In the genomic region with DNA sequence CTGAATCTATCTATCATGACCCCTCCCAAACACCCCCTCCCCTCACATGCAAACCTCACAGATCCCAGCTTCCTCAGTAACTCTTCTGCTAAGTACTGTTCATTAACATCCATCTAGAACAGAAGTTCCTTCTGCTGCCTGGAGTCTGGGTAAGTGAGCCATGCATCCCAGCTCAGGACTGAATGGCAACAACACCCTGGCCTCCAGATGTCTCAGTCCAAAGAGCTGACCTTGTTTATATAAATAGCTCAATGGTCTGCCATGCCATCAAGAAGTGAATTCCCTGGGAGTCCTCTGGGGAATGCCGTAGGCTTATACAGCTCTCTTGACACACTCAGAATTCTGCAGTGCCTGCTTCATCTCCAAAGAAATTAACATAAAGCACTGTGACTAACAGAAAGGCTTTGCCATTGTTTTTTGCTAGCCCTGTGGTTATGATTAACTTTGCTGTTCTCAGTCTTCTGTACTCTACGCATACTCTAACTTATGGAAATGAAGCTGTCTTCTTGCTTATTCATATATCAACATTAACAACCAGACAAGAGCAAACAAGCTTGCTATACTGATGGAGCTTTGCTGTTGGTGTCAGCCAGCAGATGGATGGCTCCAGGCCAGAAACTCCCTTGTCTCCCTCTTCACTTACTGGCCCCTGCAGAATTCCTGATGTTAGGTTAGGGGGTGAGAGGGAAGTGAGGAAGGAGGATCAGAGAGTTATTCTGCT, we compare ENCODE assay signal across 8 mouse cellular contexts.
DNase-seq lines count a peak whose midpoint lies in the region; ATAC-seq and TF ChIP-seq lines count a peak whose summit lies in the region.

No protein-coding gene starts in this region.

- 0 out of 2 replicates have a peak, but pooled peaks cover 4% of the 10 kb centered on the region for H3K4me1 ChIP-seq in stomach, embryonic 14.5 days (ENCODE audit: control insufficient read depth, insufficient read depth, low read length)
- H3K4me1 ChIP-seq in stomach, postnatal 0 days (replicated peaks; ENCODE audit: control insufficient read depth, insufficient read depth) = no peaks in the 10 kb centered on the region
- peaks cover 14% of the 10 kb centered on the region for H3K4me1 ChIP-seq in hindbrain, embryonic 13.5 days (replicated peaks)

- TF ChIP-seq EP300 in stomach, postnatal 0 days (optimal IDR thresholded peaks at IDR 0.05) = no peak

- H3K27me3 ChIP-seq in stomach, embryonic 14.5 days (ENCODE audit: control insufficient read depth, insufficient read depth, low read length) = no peaks in the 10 kb centered on the region
- H3K27me3 ChIP-seq in stomach, postnatal 0 days (ENCODE audit: control insufficient read depth, insufficient read depth, low read length) = no peaks in the 10 kb centered on the region
- no peaks in the 10 kb centered on the region for H3K27me3 ChIP-seq in hindbrain, embryonic 13.5 days

- intact Hi-C loops in heart, postnatal 36 days (cut with DNase I) = no loop called here

- H3K36me3 ChIP-seq in stomach, embryonic 14.5 days (ENCODE audit: control insufficient read depth, insufficient read depth, low read length) = no peaks in the 10 kb centered on the region
- no peaks in the 10 kb centered on the region for H3K36me3 ChIP-seq in stomach, postnatal 0 days (ENCODE audit: control insufficient read depth, insufficient read depth, low read length)
- H3K36me3 ChIP-seq in hindbrain, embryonic 13.5 days = no peaks in the 10 kb centered on the region

- TF ChIP-seq CTCF in stomach, postnatal 0 days (IDR thresholded peaks at IDR 0.05; ENCODE audit: low read depth) = no peak

- H3K4me2 ChIP-seq in stomach, embryonic 14.5 days (replicated peaks; ENCODE audit: low read depth, low read length) = no peak overlapping the region
- no peak overlapping the region for H3K4me2 ChIP-seq in stomach, postnatal 0 days (replicated peaks; ENCODE audit: low read depth)
- H3K4me2 ChIP-seq in hindbrain, embryonic 13.5 days = no peak overlapping the region

- ATAC-seq in stomach, embryonic 14.5 days (ENCODE audit: insufficient number of reproducible peaks, insufficient read depth, low FRiP score, low read depth) = peak; percentile 46; the same call in 1 of the 2 replicates
- no peak for ATAC-seq in stomach, postnatal 0 days (ENCODE audit: low FRiP score, low TSS enrichment)
- peak; percentile 69 for ATAC-seq in hindbrain, embryonic 13.5 days (ENCODE audit: low FRiP score)
- no peak for ATAC-seq in megakaryocyte progenitor cell, adult 5-6 weeks (replicated peaks; ENCODE audit: poor library complexity)

- no peaks in the 10 kb centered on the region for H3K9me3 ChIP-seq in stomach, embryonic 14.5 days (ENCODE audit: control insufficient read depth, low read depth, low read length)
- H3K9me3 ChIP-seq in stomach, postnatal 0 days (ENCODE audit: control insufficient read depth, low read length) = no peaks in the 10 kb centered on the region
- H3K9me3 ChIP-seq in hindbrain, embryonic 13.5 days = no peaks in the 10 kb centered on the region

- 42% methylated on average over 2 of the region's 2 CpGs for WGBS in stomach, embryonic 14.5 days
- WGBS in stomach, postnatal 0 days = 49% methylated on average over 2 of the region's 2 CpGs
- 35% methylated on average over 2 of the region's 2 CpGs for WGBS in hindbrain, embryonic 13.5 days

- H3K27ac ChIP-seq in stomach, embryonic 14.5 days (ENCODE audit: low read length) = no peak overlapping the region
- H3K27ac ChIP-seq in stomach, postnatal 0 days (replicated peaks) = no peak overlapping the region
- H3K27ac ChIP-seq in hindbrain, embryonic 13.5 days = peak overlapping the region; percentile 46

- H3K9ac ChIP-seq in stomach, embryonic 14.5 days (replicated peaks; ENCODE audit: low read depth, low read length) = no peak overlapping the region
- H3K9ac ChIP-seq in stomach, postnatal 0 days (ENCODE audit: low read length) = no peak overlapping the region
- no peak overlapping the region for H3K9ac ChIP-seq in hindbrain, embryonic 13.5 days

- DNase-seq in heart, adult 8-10 months (ENCODE audit: low spot score) = peak; percentile 12
- DNase-seq in heart, postnatal 36 days = no peak
- DNase-seq in stomach, postnatal 0 days (ENCODE audit: low spot score) = no peak
- DNase-seq in thymus, adult 18-20 months = no peak
- DNase-seq in urinary bladder, postnatal 10 days (ENCODE audit: low spot score) = no peak

- H3K4me3 ChIP-seq in stomach, embryonic 14.5 days (ENCODE audit: low read depth, low read length) = no peak overlapping the region
- H3K4me3 ChIP-seq in stomach, postnatal 0 days (ENCODE audit: low read depth, low read length) = no peak overlapping the region
- no peak overlapping the region for H3K4me3 ChIP-seq in hindbrain, embryonic 13.5 days

Comparison
In these comparisons a context has a peak if more than half of its experiments do, and no peak if none do; other contexts are left out.
1. ATAC-seq: peak in stomach, embryonic 14.5 days (single experiment) and hindbrain, embryonic 13.5 days (single experiment); none in stomach, postnatal 0 days (single experiment) and megakaryocyte progenitor cell, adult 5-6 weeks (single experiment).